Mouse (Mus musculus) ES-Bruce4 (cell line): Measurements from ENCODE around the gene Guca2a. TPM values are rescaled to one million over a fixed set of nuclear protein-coding genes. Genes with fewer than 3 reads are reported as not detected.
"Not testable (repeated sequence)": the region's sequence is repeated elsewhere in the genome, so short reads cannot be mapped to it uniquely, and the experiment has no call there.

Experiments used
- H3K27ac ChIP-seq: 2 replicates; pipeline ENCODE4 v1.5.1; 2012; ENCODE audit warnings: low read length, inconsistent platforms; ENCODE audit not compliant: insufficient read depth
- H3K27me3 ChIP-seq: 2 replicates; pipeline ENCODE4 v1.6.1; 2012; ENCODE audit warnings: mild to moderate bottlenecking, low read length, inconsistent platforms; ENCODE audit not compliant: control insufficient read depth, poor library complexity, insufficient read depth, severe bottlenecking
- H3K36me3 ChIP-seq: 2 replicates; pipeline ENCODE4 v1.6.1; 2012; ENCODE audit warnings: inconsistent platforms, mild to moderate bottlenecking, low read length, moderate library complexity; ENCODE audit not compliant: control insufficient read depth, poor library complexity, insufficient read depth, severe bottlenecking
- H3K4me1 ChIP-seq: one replicate; pipeline ENCODE4 v1.8.1; 2011; ENCODE audit warnings: low read length; ENCODE audit not compliant: control insufficient read depth, insufficient read depth
- H3K4me3 ChIP-seq: 2 replicates; pipeline ENCODE4 v1.5.1; 2011; ENCODE audit warnings: low read depth, mild to moderate bottlenecking, low read length
- H3K9ac ChIP-seq: 2 replicates; pipeline ENCODE4 v1.6.1; 2012; ENCODE audit warnings: low read depth, mild to moderate bottlenecking, inconsistent platforms; ENCODE audit not compliant: poor library complexity, severe bottlenecking
- H3K9me3 ChIP-seq: replicated peaks from 2 replicates; pipeline ENCODE4 v1.6.1; 2012; ENCODE audit warnings: mild to moderate bottlenecking, low read length, inconsistent platforms; ENCODE audit not compliant: control insufficient read depth, poor library complexity, insufficient read depth, severe bottlenecking
- CTCF ChIP-seq: IDR thresholded peaks from one replicate; pipeline ENCODE4 v1.8.1; 2011; ENCODE audit warnings: low read depth, low read length
- EP300 ChIP-seq: IDR thresholded peaks from 2 replicates; pipeline ENCODE4 v1.6.1; 2011; ENCODE audit warnings: low read depth, low read length; ENCODE audit not compliant: insufficient read depth
- POLR2A ChIP-seq: IDR thresholded peaks from one replicate; pipeline ENCODE4 v1.8.1; 2011; ENCODE audit warnings: low read length; ENCODE audit not compliant: insufficient read depth
- polyA plus RNA-seq: library from polyadenylated mRNA; stranded (reverse); fragments of >200 nt; gene quantifications from 2 replicates; pipeline ENCODE4 v1.2.4, GENCODE M21; 2011; ENCODE audit warnings: low read depth; ENCODE audit not compliant: missing spikeins, insufficient read depth, insufficient read length

The Guca2a gene
- polyA plus RNA-seq, 1 experiment = not detected

DNA sequence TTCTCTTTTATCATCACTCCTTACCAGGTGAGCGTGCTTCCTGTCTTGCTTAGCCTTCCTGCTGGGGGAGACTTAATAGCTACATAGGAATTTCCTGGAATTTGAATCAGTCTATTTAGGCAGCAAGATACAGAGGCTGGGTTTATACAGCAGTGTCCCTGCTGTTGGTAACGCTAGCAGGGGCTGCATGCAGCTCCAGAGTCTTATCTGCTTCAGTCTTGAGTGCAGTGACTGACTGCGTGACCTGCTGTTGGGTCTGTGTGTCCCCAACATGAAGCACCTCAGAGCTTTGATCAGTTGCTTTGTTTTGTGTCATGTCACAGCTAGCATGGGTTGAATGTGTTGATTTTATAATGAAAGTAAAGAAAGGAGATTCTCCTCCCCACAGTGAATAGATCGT is 10.2 kb upstream of the Guca2a start:
- H3K4me3 ChIP-seq = no peak overlapping the region
- no peak overlapping the region for H3K9ac ChIP-seq
- TF ChIP-seq EP300 = no peak
- TF ChIP-seq CTCF = no peak
- TF ChIP-seq POLR2A = no peak
- no peak overlapping the region for H3K27ac ChIP-seq
- peaks cover 5% of the 10 kb centered on the region for H3K4me1 ChIP-seq
- H3K27me3 ChIP-seq = no peaks in the 10 kb centered on the region
- H3K36me3 ChIP-seq = 0 out of 2 replicates have a peak, but pooled peaks cover 8% of the 10 kb centered on the region
- H3K9me3 ChIP-seq = no peaks in the 10 kb centered on the region

GRCm38 (mm10) chr4:119628363-119628762 is 9.1 kb upstream of the Guca2a start:
- H3K36me3 ChIP-seq, H3K4me3 ChIP-seq, H3K4me1 ChIP-seq, H3K9me3 ChIP-seq, H3K27ac ChIP-seq, H3K9ac ChIP-seq, H3K27me3 ChIP-seq: not testable (repeated sequence)

GRCm38 (mm10) chr4:119631115-119631919 is 6.2 kb upstream of the Guca2a start:
- H3K4me1 ChIP-seq = peaks cover 5% of the 10 kb centered on the region
- peak; percentile 68 for TF ChIP-seq CTCF
- TF ChIP-seq EP300 = 0 out of 2 replicates have a peak, but pooled peaks have one; percentile 36
- no peak for TF ChIP-seq POLR2A
- H3K27me3 ChIP-seq = no peaks in the 10 kb centered on the region
- no peak overlapping the region for H3K9ac ChIP-seq
- H3K4me3 ChIP-seq = no peak overlapping the region
- no peaks in the 10 kb centered on the region for H3K9me3 ChIP-seq
- H3K27ac ChIP-seq = no peak overlapping the region
- 0 out of 2 replicates have a peak, but pooled peaks cover 4% of the 10 kb centered on the region for H3K36me3 ChIP-seq

DNA sequence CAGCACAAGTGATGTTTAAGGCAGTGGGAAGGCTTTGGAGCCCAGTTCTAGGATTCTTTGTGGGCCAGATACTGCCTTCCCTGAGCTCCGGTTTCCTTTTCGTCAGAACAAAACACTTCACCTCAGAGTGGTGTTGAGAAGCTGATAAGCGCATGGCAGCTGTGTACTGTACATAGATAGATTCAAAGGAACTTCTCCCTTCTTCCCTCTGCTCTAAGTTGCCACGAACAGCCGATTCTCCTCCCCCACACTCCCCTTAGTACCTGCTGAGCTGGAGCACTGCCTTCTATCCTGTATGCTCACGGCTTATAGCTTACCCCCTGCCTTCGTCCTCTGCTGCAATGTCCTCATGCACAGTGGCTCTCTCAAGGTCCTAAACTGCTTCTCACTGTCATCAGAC is 4.8 kb upstream of the Guca2a start:
- H3K4me1 ChIP-seq = peaks cover 5% of the 10 kb centered on the region
- no peaks in the 10 kb centered on the region for H3K27me3 ChIP-seq
- H3K4me3 ChIP-seq = no peak overlapping the region
- H3K9ac ChIP-seq = no peak overlapping the region
- H3K27ac ChIP-seq = no peak overlapping the region
- H3K36me3 ChIP-seq = 0 out of 2 replicates have a peak, but pooled peaks cover 4% of the 10 kb centered on the region
- no peak for TF ChIP-seq CTCF
- no peak for TF ChIP-seq EP300
- no peak for TF ChIP-seq POLR2A
- H3K9me3 ChIP-seq = no peaks in the 10 kb centered on the region

DNA sequence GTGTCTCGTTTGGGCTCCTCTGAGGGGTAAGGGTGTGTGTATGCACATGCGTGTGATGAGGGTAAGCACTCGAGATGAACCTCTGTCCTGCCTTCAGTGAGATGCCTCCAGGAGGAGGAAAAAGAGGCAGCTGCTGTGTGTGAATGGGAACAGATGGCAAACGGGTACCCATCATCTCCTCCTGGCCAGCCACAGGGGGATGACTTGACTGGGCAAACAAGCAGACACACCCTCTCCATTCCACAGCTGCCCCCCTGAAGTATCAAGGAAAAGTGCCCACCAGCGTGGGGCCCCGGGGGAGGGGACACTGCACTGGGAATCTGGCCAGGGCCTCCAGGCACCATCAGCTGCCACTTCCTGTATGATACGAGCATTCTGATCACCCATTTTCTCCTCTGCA is 4.2 kb upstream of the Guca2a start:
- no peak overlapping the region for H3K9ac ChIP-seq
- H3K27me3 ChIP-seq = no peaks in the 10 kb centered on the region
- H3K4me3 ChIP-seq = no peak overlapping the region
- H3K9me3 ChIP-seq = no peaks in the 10 kb centered on the region
- H3K27ac ChIP-seq = no peak overlapping the region
- 0 out of 2 replicates have a peak, but pooled peaks cover 4% of the 10 kb centered on the region for H3K36me3 ChIP-seq
- TF ChIP-seq EP300 = no peak
- no peak for TF ChIP-seq POLR2A
- TF ChIP-seq CTCF = no peak
- peaks cover 5% of the 10 kb centered on the region for H3K4me1 ChIP-seq

- H3K9me3 ChIP-seq = no peaks in the 10 kb centered on the region
These were observed 3.6 kb upstream of the Guca2a start for GRCm38 (mm10) chr4:119633948-119634347.

More at GRCm38 (mm10) chr4:119633948-119634347, 3.6 kb upstream of the Guca2a start:
- Histone ChIP-seq H3K9ac (no peak overlapping the region), H3K27me3 (no peaks in the 10 kb centered on the region), H3K36me3 (0 out of 2 replicates have a peak, but pooled peaks cover 4% of the 10 kb centered on the region), H3K4me3 (no peak overlapping the region), H3K27ac (no peak overlapping the region), H3K4me1 (peaks cover 5% of the 10 kb centered on the region)
- TF ChIP-seq CTCF (no peak), EP300 (no peak)
